Mouse (Mus musculus) small intestine, adult 2 months (tissue): Measurements from ENCODE around the gene Cacna1c. TPM values are rescaled to one million over a fixed set of nuclear protein-coding genes. Genes with fewer than 3 reads are reported as not detected.

Experiments used
- H3K27ac ChIP-seq: fragments of 200-500 bp; 2 replicates; pipeline ENCODE4 v1.5.1; 2012; ENCODE audit warnings: low read depth, low read length, control low read depth, inconsistent platforms; ENCODE audit not compliant: insufficient read depth
- H3K27me3 ChIP-seq: fragments of 200-500 bp; 2 replicates; pipeline ENCODE4 v1.6.1; 2012; ENCODE audit warnings: mild to moderate bottlenecking, moderate library complexity, low read length, inconsistent platforms; ENCODE audit not compliant: control insufficient read depth, insufficient read depth
- H3K36me3 ChIP-seq: fragments of 200-500 bp; 2 replicates; pipeline ENCODE4 v1.6.1; 2012; ENCODE audit warnings: mild to moderate bottlenecking, low read length, control low read depth, inconsistent platforms; ENCODE audit not compliant: control insufficient read depth, insufficient read depth
- H3K4me1 ChIP-seq: fragments of 200-500 bp; 2 replicates; pipeline ENCODE4 v1.6.1; 2012; ENCODE audit warnings: low read length, inconsistent platforms, mixed read lengths; ENCODE audit not compliant: control insufficient read depth, insufficient read depth, insufficient read length
- H3K4me3 ChIP-seq: fragments of 200-500 bp; 2 replicates; pipeline ENCODE4 v1.5.1; 2012; ENCODE audit warnings: low read depth, mild to moderate bottlenecking, control low read depth, inconsistent platforms, low read length, moderate library complexity
- CTCF ChIP-seq: fragments of 200-500 bp; IDR thresholded peaks from 2 replicates; pipeline ENCODE4 v1.5.1; 2012; ENCODE audit warnings: low read depth, mild to moderate bottlenecking, control low read depth, inconsistent platforms, low read length, moderate library complexity, mixed read lengths; ENCODE audit not compliant: insufficient replicate concordance, insufficient read length; ENCODE audit errors: extremely low read depth
- POLR2A ChIP-seq: fragments of 200-500 bp; IDR thresholded peaks from 2 replicates; pipeline ENCODE4 v1.6.1; 2012; ENCODE audit warnings: low read depth, mild to moderate bottlenecking, control low read depth, inconsistent platforms, low read length, moderate library complexity
- WGBS: fragments of 180-500 bp; shearing (Covaris S2); methylation state at CpG from one replicate; pipeline ENCODE4 v1.1.7; 2018; 5-methylcytosine and 5-hydroxymethylcytosine counted together
- polyA plus RNA-seq: library from polyadenylated mRNA; depleted of rRNA; stranded (reverse); fragments of >200 nt; gene quantifications from 2 replicates; pipeline ENCODE4 v1.2.3, GENCODE M21; 2012

The Cacna1c gene
- polyA plus RNA-seq, 1 experiment: 2.6 TPM

DNA sequence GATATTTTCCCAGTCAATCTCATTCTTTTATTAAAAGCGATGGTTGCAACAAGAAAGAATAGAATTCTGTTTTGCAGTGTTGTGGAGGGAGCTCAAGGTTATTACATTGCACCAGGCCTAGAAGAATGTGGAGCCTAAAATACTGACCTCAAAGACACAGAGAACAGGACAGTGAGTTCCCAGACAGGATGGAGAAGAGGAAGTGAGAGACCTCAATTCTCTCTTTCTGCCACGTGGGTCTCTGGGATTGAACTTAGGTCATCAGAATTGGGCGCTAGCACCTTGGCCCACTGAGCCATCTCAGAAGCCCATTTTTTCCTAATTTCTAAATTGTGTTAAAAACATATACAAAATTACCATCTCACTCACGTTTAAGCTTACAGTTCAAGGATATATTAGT, 501.6 kb downstream of the Cacna1c start:
- TF ChIP-seq CTCF (no peak), POLR2A (no peak)
- Histone ChIP-seq H3K27ac (no peak overlapping the region), H3K4me1 (no peaks in the 10 kb centered on the region), H3K36me3 (no peaks in the 10 kb centered on the region), H3K27me3 (no peaks in the 10 kb centered on the region), H3K4me3 (no peak overlapping the region)
- 68% methylated on average over 4 of the region's 4 CpGs for WGBS

DNA sequence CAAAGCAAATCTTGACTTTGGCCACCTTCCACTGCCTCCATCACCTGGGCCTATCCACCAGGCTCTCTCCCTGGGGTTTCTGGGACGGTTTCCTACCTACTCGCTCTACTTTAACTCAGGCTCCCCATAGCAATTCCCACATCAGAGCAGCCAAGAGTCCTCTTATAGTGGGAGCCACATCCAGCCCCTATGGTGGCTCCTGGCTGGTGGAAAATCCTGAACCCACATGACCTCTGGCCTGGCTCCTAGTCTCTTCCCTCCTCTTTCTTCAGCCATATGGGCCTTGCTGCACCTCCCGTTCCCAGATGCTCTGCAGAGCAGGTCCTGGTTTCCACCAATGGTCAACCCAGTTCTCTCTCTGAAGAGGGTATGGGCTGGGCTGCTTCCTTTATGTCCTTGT, 506.8 kb downstream of the Cacna1c start:
- 85% methylated on average over 3 of the region's 3 CpGs for WGBS
- no peak for TF ChIP-seq CTCF
- no peak for TF ChIP-seq POLR2A
- H3K36me3 ChIP-seq: no peaks in the 10 kb centered on the region
- no peaks in the 10 kb centered on the region for H3K27me3 ChIP-seq
- no peak overlapping the region for H3K4me3 ChIP-seq
- H3K4me1 ChIP-seq: no peaks in the 10 kb centered on the region
- H3K27ac ChIP-seq: no peak overlapping the region

DNA sequence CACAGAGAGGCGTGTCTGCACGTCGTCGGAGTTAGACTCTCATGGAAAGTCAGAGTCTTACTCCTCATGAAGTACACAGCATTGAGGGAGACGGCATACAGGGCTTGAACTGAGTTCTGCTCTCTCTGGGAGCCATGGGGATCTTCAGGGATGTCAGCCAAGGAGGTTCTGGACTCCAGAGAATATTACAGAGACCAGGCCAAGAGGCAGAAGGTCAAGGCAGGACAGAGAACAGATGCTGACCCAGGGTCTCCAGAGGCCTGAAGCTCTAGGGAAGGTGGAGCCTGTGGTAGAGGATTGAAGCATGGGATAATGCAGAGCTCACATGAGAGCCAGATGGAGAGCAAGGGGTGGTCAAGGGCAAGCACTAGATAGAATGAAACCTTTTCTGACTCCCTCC, 507.4 kb downstream of the Cacna1c start:
- Histone ChIP-seq H3K27me3 (no peaks in the 10 kb centered on the region), H3K27ac (no peak overlapping the region), H3K4me3 (no peak overlapping the region), H3K36me3 (no peaks in the 10 kb centered on the region), H3K4me1 (no peaks in the 10 kb centered on the region)
- TF ChIP-seq POLR2A: no peak
- TF ChIP-seq CTCF: no peak
- WGBS: 50% methylated on average over 5 of the region's 5 CpGs

DNA sequence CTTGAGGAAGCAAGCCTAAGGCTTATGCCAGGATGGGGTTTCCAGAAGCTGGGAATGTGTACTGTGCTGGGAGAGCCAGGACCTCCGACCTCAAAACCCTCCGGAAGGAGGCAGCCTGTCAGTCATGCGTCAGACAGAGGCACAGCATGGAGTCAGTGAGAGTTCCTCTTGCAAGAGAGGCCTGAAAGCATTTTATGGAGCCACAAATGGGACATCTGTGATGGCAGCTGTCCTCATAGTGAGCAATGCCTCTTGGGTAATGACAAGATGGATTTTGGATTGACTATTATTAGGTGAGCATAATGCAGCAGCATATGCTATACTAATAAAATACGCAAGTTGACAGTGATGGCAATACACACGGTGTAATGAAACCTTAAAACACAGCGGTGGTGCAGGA, 515.4 kb downstream of the Cacna1c start:
- no peak overlapping the region for H3K4me3 ChIP-seq
- H3K4me1 ChIP-seq: no peaks in the 10 kb centered on the region
- TF ChIP-seq CTCF (no peak), POLR2A (no peak)
- H3K36me3 ChIP-seq: no peaks in the 10 kb centered on the region
- no peak overlapping the region for H3K27ac ChIP-seq
- WGBS: 77% methylated on average over 6 of the region's 6 CpGs
- H3K27me3 ChIP-seq: no peaks in the 10 kb centered on the region

DNA sequence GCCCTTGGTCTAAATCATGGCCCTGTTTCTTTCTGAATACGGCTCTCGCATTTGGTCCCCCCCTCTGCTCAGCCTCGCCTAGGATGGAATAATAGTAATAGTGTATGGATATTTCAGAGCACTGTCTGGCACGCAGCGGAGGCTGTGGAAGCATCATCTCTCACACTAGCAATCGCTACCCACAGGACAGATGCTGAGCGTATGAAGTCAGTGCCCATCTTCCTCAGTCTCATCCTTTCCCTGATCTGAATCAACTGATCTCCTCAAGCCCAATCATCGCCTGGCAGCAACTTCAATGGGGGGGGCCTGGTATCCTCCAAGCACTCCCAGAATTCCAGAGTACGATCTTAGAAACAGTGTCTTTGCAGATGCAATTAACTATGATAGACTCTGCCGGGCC, 518.2 kb downstream of the Cacna1c start:
- WGBS: 92% methylated on average over 10 of the region's 10 CpGs
- TF ChIP-seq CTCF: no peak
- no peak for TF ChIP-seq POLR2A
- Histone ChIP-seq H3K27me3 (no peaks in the 10 kb centered on the region), H3K36me3 (no peaks in the 10 kb centered on the region), H3K4me3 (no peak overlapping the region), H3K4me1 (no peaks in the 10 kb centered on the region), H3K27ac (no peak overlapping the region)

DNA sequence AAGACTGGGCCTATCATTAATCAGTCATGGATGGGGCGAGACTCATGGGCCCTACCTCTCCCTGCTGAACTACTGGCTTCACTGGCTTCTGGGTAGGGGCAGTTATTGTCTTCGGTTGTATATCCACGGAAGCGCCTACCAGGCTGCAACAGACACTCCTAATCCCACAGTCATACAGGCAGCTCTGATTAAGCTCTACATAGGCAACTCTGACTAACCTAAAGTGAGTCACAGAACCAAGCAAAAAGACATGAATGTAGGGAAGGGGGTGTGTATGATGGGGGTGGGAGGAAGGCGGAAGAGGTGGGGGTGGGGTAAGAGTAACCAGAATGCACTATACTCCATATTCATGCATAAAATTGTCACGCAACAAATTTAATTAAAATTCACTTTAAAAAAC, 518.9 kb downstream of the Cacna1c start:
- Histone ChIP-seq H3K4me1 (no peaks in the 10 kb centered on the region), H3K4me3 (no peak overlapping the region), H3K27me3 (no peaks in the 10 kb centered on the region), H3K27ac (no peak overlapping the region), H3K36me3 (no peaks in the 10 kb centered on the region)
- WGBS: 88% methylated on average over 6 of the region's 6 CpGs
- TF ChIP-seq CTCF (no peak), POLR2A (no peak)

DNA sequence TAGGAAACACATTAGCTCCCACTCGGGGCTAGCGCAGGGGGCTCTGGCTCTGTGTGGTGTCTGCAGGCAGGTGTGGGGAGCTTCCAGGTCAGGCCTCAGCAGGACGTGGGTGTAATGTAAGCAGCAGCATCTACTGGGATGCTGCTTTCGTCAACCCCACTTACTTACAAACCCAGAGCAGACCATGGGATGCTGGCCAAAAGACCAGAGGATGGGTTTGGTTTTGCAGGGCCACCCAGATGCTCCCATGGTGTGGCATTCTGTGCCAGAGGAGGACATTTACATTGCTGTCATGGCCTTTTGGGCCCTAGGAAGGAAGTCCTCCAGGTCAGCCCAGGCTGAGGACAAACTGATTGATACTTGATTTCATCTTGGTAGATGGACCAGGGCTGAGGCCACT, 521.4 kb downstream of the Cacna1c start:
- Histone ChIP-seq H3K27me3 (no peaks in the 10 kb centered on the region), H3K4me1 (no peaks in the 10 kb centered on the region), H3K36me3 (no peaks in the 10 kb centered on the region), H3K4me3 (no peak overlapping the region), H3K27ac (no peak overlapping the region)
- TF ChIP-seq CTCF: no peak
- TF ChIP-seq POLR2A: no peak
- 71% methylated on average over 4 of the region's 4 CpGs for WGBS
